Mouse (Mus musculus) gonadal fat pad, adult 2 months (tissue): ENCODE measurements around the gene Ubp1. TPM values are rescaled to one million over a fixed set of nuclear protein-coding genes. Genes with fewer than 3 reads are reported as not detected.

ENCODE experiments used
- DNase-seq: peaks from one replicate; pipeline ENCODE4 v3.0.0-alpha.2; 2012; ENCODE audit warnings: low read depth
- polyA plus RNA-seq: library from polyadenylated mRNA; depleted of rRNA; stranded (reverse); fragments of >200 nt; gene quantifications from 2 replicates; pipeline ENCODE4 v1.2.3, GENCODE M21; 2012

The Ubp1 gene
- polyA plus RNA-seq, 1 experiment = 41.0 TPM

- DNase-seq = no peak
Observed at GRCm38 (mm10) chr9:113969399-113969798, 38.7 kb downstream of the Ubp1 start.

DNA sequence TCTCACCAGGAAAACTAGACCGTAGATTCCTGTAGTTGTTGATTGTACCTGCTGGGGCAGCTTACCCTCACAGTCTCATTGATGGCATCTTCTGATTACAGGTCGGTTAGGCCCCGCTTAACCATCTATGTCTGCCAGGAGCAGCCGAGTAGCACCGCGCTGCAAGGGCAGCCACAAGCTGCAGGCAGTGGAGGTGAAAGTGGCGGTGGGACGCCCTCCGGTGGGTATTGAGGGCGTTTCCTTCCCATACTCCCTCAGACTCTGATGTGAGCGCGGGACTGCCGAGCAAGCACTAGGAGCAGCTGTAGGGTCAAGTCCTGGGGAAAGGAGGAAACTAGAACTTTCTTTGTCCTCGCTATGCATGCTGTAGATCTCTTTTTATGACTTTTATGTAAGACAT, 39.3 kb downstream of the Ubp1 start:
- no peak for DNase-seq

GRCm38 (mm10) chr9:113971615-113972014, 40.9 kb downstream of the Ubp1 start:
- no peak for DNase-seq

DNA sequence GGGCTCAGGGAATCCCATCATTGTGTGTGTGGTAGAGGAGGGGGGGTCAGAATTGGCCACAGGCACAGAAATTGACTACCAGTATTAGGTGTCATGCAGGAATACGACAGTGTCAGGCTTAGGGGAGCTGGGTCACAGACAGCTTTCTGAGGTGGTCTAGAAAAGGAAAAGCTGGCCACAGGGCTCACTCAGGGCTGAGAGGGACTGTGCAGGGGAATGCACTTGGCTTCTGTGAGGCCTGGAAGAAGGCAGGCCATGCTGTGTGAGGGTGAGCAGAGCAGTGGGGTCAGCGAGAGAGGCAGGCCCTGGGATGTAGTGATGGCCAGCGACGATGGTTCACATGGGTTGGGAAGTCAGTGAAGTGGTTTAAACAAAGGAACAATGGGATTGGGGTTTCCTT, 43.1 kb downstream of the Ubp1 start:
- no peak for DNase-seq

GRCm38 (mm10) chr9:113974945-113975344, 44.2 kb downstream of the Ubp1 start:
- no peak for DNase-seq

- DNase-seq = no peak
Observed at GRCm38 (mm10) chr9:113975442-113975841, 44.7 kb downstream of the Ubp1 start.

- DNase-seq = no peak
Observed at GRCm38 (mm10) chr9:113976264-113976663, 45.5 kb downstream of the Ubp1 start.

- DNase-seq = no peak
Observed at GRCm38 (mm10) chr9:113977225-113977840, 46.6 kb downstream of the Ubp1 start.

- no peak for DNase-seq
Observed at GRCm38 (mm10) chr9:113978656-113979055, 47.9 kb downstream of the Ubp1 start.

- DNase-seq = no peak
Observed at GRCm38 (mm10) chr9:113979356-113979755, 48.6 kb downstream of the Ubp1 start.

DNA sequence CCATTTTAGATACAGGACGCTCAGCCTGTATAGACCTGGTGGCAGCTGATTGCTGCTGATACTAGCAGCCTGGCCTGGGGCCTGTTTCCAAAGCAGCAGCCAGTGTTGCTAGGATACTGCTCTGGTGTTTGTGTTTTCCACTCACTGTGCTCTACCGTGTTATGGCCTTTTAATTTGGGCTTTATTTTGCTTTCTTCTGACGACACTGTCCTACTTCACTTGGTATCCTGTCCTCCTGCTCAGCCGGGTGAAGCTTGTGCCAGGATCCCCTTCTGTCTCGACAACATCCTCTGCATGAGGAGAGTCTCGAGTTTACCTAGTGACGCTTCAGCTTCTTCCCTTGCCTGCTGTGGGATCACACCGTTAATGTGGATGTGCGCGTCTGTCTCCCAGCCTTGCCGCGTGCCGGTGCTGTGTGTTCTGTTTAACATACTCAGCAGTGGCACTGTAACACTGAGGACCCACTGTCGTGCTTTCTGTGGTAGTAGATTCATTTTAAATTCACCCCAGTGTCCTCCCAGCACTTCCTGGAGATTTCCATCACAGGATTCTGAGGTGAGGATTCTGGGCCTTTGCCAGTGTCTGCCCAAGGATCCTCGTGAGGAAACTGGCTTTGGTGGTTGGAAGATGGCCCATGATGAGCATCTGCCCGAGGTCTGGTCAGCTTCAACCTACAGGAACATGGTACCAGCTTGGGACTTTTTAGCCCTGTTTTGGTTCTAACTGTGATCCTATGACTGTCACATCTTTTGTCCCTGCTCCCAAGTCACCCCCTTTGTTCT, 50.6 kb downstream of the Ubp1 start:
- no peak for DNase-seq

DNA sequence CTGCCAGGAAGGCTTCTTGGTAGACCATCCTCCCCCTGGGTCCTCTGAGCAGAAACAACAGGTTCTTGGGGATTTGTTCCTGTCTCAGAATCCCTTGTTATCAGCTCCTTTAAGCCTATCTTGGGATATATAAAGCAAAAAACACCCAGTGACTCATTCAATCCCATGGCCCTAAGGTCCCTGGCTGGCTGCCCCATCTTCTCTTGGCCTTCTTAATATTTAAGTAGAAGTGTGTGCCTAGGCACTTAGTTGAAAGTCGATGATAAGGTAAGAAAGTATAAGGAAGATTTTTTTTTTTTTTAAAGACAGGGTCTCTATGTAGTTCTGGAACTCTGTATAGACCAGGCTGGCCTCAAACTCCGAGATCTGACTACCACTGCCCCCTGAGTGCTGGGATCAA, 51.7 kb downstream of the Ubp1 start:
- no peak for DNase-seq

DNA sequence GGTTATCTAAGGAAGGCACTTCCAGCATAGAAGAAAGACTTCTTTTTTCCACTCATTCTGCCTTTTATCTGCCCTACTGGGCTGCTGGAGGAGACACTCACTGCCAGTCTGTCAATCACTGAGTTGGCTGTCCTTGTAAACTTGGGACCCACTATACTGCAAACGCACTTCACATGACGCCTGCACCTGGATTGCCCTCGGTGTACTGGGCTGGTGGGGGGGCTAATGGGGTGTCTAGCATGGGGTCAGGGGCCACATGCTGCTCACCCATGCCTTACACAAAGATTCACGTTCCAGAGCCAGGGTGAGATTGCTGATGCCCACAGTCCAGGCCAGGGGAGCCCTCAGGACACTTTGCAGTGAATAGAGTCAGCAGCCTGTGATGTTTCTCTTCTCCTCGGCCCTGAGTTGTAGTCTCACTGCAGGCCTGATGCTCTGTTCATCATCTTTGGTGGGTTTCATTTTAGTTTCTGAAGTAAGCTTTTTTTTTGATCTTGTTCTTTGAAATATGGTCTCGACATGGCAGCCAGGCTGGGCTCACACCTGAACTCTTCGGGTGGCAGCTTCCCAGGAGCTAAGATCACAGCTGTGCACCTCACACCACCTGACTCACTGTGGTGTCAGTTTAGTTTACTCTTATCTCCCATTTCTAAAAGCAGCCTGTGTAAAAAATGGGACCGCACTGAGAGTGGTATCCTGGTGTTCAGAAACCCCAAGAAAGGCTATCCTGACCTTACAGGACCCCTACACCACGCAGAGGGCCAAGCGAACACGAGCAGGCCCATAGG, 52.3 kb downstream of the Ubp1 start:
- no peak for DNase-seq

DNA sequence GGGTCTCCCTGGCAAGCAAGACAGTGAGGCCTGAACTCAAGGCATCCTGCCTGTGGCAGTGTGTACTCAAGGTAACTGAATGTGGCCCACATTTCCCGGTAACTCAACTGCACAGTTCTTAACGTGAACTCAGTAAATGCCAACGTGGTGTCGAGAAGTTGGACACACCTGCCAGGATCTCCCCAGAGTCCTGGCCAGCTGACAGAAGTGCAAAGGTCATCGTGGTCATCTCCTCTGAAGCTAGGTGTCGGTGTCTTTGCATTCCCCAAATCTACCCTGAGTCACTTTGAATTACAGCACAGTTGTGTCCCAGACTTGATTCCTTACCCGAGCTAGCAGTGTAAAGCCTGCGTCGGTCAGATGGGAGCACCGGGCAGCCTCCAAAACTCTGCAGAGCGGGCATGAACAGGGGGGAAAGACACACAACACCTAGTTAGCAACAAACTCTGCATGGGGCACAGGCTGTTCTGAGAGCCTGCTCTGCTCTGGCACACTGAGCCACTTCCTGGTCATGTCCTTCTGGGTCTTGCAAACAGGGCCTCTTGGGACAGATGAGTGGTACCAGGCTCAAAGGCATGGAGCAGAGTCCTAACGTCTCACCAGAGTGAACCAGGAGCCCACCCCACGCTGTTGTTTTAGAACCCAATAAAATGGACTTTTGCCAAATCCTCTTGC, 54.3 kb downstream of the Ubp1 start:
- no peak for DNase-seq

DNA sequence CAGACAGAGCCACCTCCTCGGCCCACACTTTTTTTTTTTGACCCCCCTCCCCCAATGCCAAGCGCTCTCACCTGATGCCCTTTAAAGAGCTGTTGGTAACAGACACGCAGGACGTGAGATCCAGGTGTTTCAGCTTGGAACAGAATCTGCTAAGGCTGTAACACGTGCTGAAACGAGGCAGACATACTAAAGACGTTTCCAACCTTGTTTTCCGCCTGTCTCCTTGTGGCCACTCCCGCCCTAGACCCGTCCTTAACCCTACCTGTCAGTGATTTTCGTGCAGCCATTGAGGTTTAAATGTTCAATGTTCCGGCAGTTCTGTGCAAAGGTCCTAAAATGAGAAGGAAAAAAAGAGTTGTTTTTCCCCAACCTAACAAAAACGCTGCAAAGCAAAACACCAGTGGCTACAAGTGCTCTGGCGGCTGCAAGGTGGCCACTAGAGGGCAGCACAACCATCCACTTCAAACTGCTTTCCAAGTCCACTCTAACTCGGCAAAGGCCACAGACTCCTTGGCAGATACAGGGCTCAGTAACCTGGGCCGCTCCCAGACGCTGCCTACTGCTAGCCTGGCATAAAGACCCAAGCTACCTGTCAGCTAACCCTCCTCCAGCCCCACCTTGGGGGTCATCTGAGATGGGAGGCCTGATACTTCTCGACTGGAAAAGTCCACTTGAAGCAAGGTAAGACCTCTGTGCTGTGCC, 60.0 kb downstream of the Ubp1 start:
- no peak for DNase-seq

GRCm38 (mm10) chr9:113992810-113993209, 62.1 kb downstream of the Ubp1 start:
- no peak for DNase-seq

- no peak for DNase-seq
Observed at GRCm38 (mm10) chr9:113998311-113998710, 67.6 kb downstream of the Ubp1 start.

- DNase-seq = no peak
Observed at GRCm38 (mm10) chr9:114006801-114007200, 76.1 kb downstream of the Ubp1 start.

GRCm38 (mm10) chr9:114007850-114008350, 77.2 kb downstream of the Ubp1 start:
- no peak for DNase-seq

DNA sequence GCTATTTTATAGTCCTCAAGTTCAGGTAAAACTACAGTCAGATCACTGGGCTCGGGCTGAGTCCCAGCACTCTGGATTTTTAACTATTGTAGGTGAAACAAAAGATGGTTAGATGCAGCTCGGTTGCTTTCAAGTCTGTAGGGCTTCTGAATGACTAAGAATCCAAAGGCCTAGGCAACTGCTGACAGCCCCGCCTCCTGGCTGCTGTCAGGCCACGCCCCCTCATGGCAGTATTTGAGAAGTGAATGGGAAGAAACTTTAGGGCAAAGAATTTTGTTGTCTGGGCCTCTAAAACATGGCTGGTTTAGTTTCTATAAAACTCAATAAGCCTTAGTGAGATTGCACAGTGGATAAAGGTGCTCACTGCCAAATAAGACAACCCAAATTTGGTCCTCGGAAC, 78.8 kb downstream of the Ubp1 start:
- DNase-seq = no peak

GRCm38 (mm10) chr9:114011203-114011602, 80.5 kb downstream of the Ubp1 start:
- no peak for DNase-seq
